Mouse (Mus musculus) ES-Bruce4 (cell line): ENCODE measurements around the gene Grasp. TPM values are rescaled to one million over a fixed set of nuclear protein-coding genes. Genes with fewer than 3 reads are reported as not detected.

Experiments
- H3K27ac ChIP-seq: 2 replicates; pipeline ENCODE4 v1.5.1; 2012; ENCODE audit warnings: low read length, inconsistent platforms; ENCODE audit not compliant: insufficient read depth
- H3K27me3 ChIP-seq: 2 replicates; pipeline ENCODE4 v1.6.1; 2012; ENCODE audit warnings: mild to moderate bottlenecking, low read length, inconsistent platforms; ENCODE audit not compliant: control insufficient read depth, poor library complexity, insufficient read depth, severe bottlenecking
- H3K36me3 ChIP-seq: 2 replicates; pipeline ENCODE4 v1.6.1; 2012; ENCODE audit warnings: inconsistent platforms, mild to moderate bottlenecking, low read length, moderate library complexity; ENCODE audit not compliant: control insufficient read depth, poor library complexity, insufficient read depth, severe bottlenecking
- H3K4me1 ChIP-seq: one replicate; pipeline ENCODE4 v1.8.1; 2011; ENCODE audit warnings: low read length; ENCODE audit not compliant: control insufficient read depth, insufficient read depth
- H3K4me3 ChIP-seq: 2 replicates; pipeline ENCODE4 v1.5.1; 2011; ENCODE audit warnings: low read depth, mild to moderate bottlenecking, low read length
- H3K9ac ChIP-seq: 2 replicates; pipeline ENCODE4 v1.6.1; 2012; ENCODE audit warnings: low read depth, mild to moderate bottlenecking, inconsistent platforms; ENCODE audit not compliant: poor library complexity, severe bottlenecking
- H3K9me3 ChIP-seq: replicated peaks from 2 replicates; pipeline ENCODE4 v1.6.1; 2012; ENCODE audit warnings: mild to moderate bottlenecking, low read length, inconsistent platforms; ENCODE audit not compliant: control insufficient read depth, poor library complexity, insufficient read depth, severe bottlenecking
- CTCF ChIP-seq: IDR thresholded peaks from one replicate; pipeline ENCODE4 v1.8.1; 2011; ENCODE audit warnings: low read depth, low read length
- EP300 ChIP-seq: IDR thresholded peaks from 2 replicates; pipeline ENCODE4 v1.6.1; 2011; ENCODE audit warnings: low read depth, low read length; ENCODE audit not compliant: insufficient read depth
- POLR2A ChIP-seq: IDR thresholded peaks from one replicate; pipeline ENCODE4 v1.8.1; 2011; ENCODE audit warnings: low read length; ENCODE audit not compliant: insufficient read depth
- polyA plus RNA-seq: library from polyadenylated mRNA; stranded (reverse); fragments of >200 nt; gene quantifications from 2 replicates; pipeline ENCODE4 v1.2.4, GENCODE M21; 2011; ENCODE audit warnings: low read depth; ENCODE audit not compliant: missing spikeins, insufficient read depth, insufficient read length

Gene Grasp
- polyA plus RNA-seq, 1 experiment = 8.6 TPM

GRCm38 (mm10) chr15:101238885-101239511, 15.0 kb downstream of the Grasp start:
- Histone ChIP-seq H3K9me3 (no peaks in the 10 kb centered on the region), H3K4me3 (peak overlapping the region; percentile 49), H3K27me3 (no peaks in the 10 kb centered on the region), H3K27ac (no peak overlapping the region), H3K9ac (peak overlapping the region; percentile 29; the same call in 1 of the 2 replicates), H3K36me3 (no peaks in the 10 kb centered on the region), H3K4me1 (peaks cover 14% of the 10 kb centered on the region)
- TF ChIP-seq CTCF (peak; percentile 79), EP300 (0 out of 2 replicates have a peak, but pooled peaks have one; percentile 21), POLR2A (no peak)

- no peak overlapping the region for H3K4me3 ChIP-seq
- no peak overlapping the region for H3K9ac ChIP-seq
- H3K27me3 ChIP-seq = no peaks in the 10 kb centered on the region
- no peak for TF ChIP-seq CTCF
- no peak for TF ChIP-seq POLR2A
- TF ChIP-seq EP300 = no peak
- H3K36me3 ChIP-seq = no peaks in the 10 kb centered on the region
- H3K27ac ChIP-seq = no peak overlapping the region
- no peaks in the 10 kb centered on the region for H3K9me3 ChIP-seq
- peaks cover 12% of the 10 kb centered on the region for H3K4me1 ChIP-seq
Measured at GRCm38 (mm10) chr15:101239821-101240220, 15.8 kb downstream of the Grasp start.

DNA sequence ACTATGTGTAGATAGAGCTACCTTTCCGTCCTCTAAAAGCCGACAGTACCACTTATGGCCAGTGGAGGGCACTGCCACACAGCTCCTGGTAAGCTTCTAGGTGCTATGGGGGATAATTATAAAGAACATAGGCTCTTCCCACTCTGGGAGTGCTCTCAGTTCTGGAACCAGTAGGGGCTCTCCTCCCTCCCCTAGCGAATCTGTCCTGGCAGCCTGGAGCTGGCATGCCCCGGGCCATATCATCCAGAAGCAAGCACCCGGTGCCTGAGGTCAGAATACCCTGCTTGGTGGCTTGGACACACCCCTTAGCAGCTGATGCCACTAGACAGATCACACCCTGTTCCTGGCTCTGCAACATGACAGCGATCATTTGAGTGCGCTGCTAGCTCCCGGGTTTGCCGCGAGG, 16.8 kb downstream of the Grasp start:
- Histone ChIP-seq H3K9ac (no peak overlapping the region), H3K9me3 (no peaks in the 10 kb centered on the region), H3K4me1 (peaks cover 6% of the 10 kb centered on the region), H3K4me3 (no peak overlapping the region), H3K27me3 (no peaks in the 10 kb centered on the region), H3K36me3 (no peaks in the 10 kb centered on the region), H3K27ac (no peak overlapping the region)
- TF ChIP-seq CTCF (peak; percentile 76), EP300 (no peak)

- no peak overlapping the region for H3K27ac ChIP-seq
- H3K4me3 ChIP-seq = no peak overlapping the region
- no peak overlapping the region for H3K9ac ChIP-seq
- TF ChIP-seq CTCF (no peak), POLR2A (no peak), EP300 (no peak)
- peaks cover 3% of the 10 kb centered on the region for H3K4me1 ChIP-seq
- H3K36me3 ChIP-seq = no peaks in the 10 kb centered on the region
- H3K27me3 ChIP-seq = no peaks in the 10 kb centered on the region
- H3K9me3 ChIP-seq = no peaks in the 10 kb centered on the region
Measured at GRCm38 (mm10) chr15:101241236-101241635, 17.2 kb downstream of the Grasp start.

DNA sequence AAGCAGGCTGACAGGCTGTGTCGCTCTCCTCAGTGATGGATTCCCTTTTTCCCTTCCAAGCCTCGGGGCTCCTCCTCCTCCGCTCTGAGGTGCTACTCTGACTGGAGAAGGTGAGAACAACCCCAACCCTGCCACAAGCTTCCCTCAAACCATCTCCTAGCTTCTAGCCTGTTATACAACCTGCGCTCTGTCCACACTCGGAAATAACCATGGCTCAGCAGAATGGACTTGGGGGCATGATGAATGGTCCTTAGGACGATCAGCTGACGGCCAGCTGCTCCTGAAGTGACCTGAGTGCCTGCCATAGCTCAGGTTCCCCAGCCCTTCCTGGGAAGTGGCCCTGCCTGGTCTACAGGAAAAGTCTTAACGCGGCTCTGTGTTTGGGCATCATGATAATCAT, 17.9 kb downstream of the Grasp start:
- Histone ChIP-seq H3K9ac (no peak overlapping the region), H3K27me3 (no peaks in the 10 kb centered on the region), H3K4me3 (no peak overlapping the region), H3K36me3 (no peaks in the 10 kb centered on the region), H3K27ac (no peak overlapping the region), H3K4me1 (peaks cover 3% of the 10 kb centered on the region), H3K9me3 (no peaks in the 10 kb centered on the region)
- TF ChIP-seq EP300 = no peak
- TF ChIP-seq POLR2A = no peak
- no peak for TF ChIP-seq CTCF

DNA sequence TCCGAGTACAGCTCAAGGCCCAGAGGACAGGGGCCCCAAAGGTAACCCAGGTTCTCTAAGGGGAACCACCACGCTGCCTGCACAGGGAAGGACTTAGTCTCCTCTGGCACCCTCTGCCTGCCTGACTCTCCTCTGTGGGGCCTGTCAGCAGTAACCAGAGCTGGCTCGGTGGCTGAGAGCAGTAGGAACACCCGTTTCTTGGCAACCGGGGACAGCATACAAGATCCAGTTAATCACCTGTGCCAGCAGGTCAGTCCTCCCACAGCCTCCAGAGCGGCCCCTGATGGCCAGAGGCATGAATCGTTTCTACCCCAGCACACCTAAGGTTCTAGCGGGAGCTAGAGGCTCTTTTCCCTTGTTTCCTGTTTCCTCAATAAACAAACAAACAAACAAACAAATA, 18.7 kb downstream of the Grasp start:
- Histone ChIP-seq H3K4me1 (peaks cover 5% of the 10 kb centered on the region), H3K9ac (no peak overlapping the region), H3K27ac (no peak overlapping the region), H3K36me3 (no peaks in the 10 kb centered on the region), H3K9me3 (no peaks in the 10 kb centered on the region), H3K27me3 (no peaks in the 10 kb centered on the region), H3K4me3 (no peak overlapping the region)
- TF ChIP-seq EP300 (no peak), CTCF (peak; percentile 75)
